Mouse (Mus musculus) MEL (cell line): ENCODE data around the gene Frmd4b. TPM values are rescaled to one million over a fixed set of nuclear protein-coding genes. Genes with fewer than 3 reads are reported as not detected.
A peak's percentile ranks its signal among the peaks of the same experiment; 100 is the strongest.

Source experiments
- DNase-seq: peaks from one replicate; pipeline ENCODE4 v3.0.0; 2011; ENCODE audit warnings: low read depth, low spot score
- H3K27ac ChIP-seq: 2 replicates; pipeline ENCODE4 v1.5.1; 2012; ENCODE audit warnings: low read depth, mild to moderate bottlenecking, control low read depth, low read length, moderate library complexity; ENCODE audit not compliant: control insufficient read depth
- H3K27me3 ChIP-seq, 2 experiments: fragments of 150-350 bp in 1 of 2; sonication (generic) in 1 of 2; 2 replicates each; pipeline ENCODE4 v1.6.1; 2012; ENCODE audit warnings: low read length in 2 of 2, mild to moderate bottlenecking in 2 of 2, improper control_type of control experiment in 1 of 2, moderate library complexity in 1 of 2; ENCODE audit not compliant: insufficient read depth in 2 of 2, control insufficient read depth in 1 of 2
- H3K36me3 ChIP-seq, 2 experiments: 2 replicates each; pipeline ENCODE4 v1.6.1; 2012 to 2014; ENCODE audit warnings: low read length in 2 of 2, improper control_type of control experiment in 1 of 2, inconsistent platforms in 1 of 2, mild to moderate bottlenecking in 1 of 2; ENCODE audit not compliant: insufficient read depth in 2 of 2, control insufficient read depth in 1 of 2
- H3K4me1 ChIP-seq, 2 experiments: fragments of 150-350 bp in 1 of 2; sonication (generic) in 1 of 2; 2 replicates each; pipeline ENCODE4 v1.6.1; 2012; ENCODE audit warnings: low read length in 2 of 2, improper control_type of control experiment in 1 of 2, mild to moderate bottlenecking in 1 of 2; ENCODE audit not compliant: insufficient read depth in 2 of 2, control insufficient read depth in 1 of 2
- H3K4me3 ChIP-seq, 2 experiments: fragments of 150-350 bp in 1 of 2; sonication (generic) in 1 of 2; 2 replicates each; pipeline ENCODE4 v1.5.1; 2012; ENCODE audit warnings: low read depth in 2 of 2, low read length in 2 of 2, mild to moderate bottlenecking in 2 of 2, moderate library complexity in 2 of 2, control low read depth in 1 of 2, improper control_type of control experiment in 1 of 2; ENCODE audit not compliant: control insufficient read depth in 1 of 2, insufficient read depth in 1 of 2
- H3K79me2 ChIP-seq: 2 replicates; pipeline ENCODE4 v1.6.1; 2012; ENCODE audit warnings: mild to moderate bottlenecking, low read length, moderate library complexity; ENCODE audit not compliant: control insufficient read depth, poor library complexity, insufficient read depth
- H3K9ac ChIP-seq: 2 replicates; pipeline ENCODE4 v1.6.1; 2012; ENCODE audit warnings: low read depth, mild to moderate bottlenecking, control low read depth, low read length, moderate library complexity; ENCODE audit not compliant: control insufficient read depth, poor library complexity, severe bottlenecking
- H3K9me3 ChIP-seq: fragments of 150-350 bp; sonication (generic); replicated peaks from 2 replicates; pipeline ENCODE4 v1.6.1; 2012; ENCODE audit warnings: mild to moderate bottlenecking, low read length, improper control_type of control experiment, moderate library complexity; ENCODE audit not compliant: insufficient read depth
- CHD1 ChIP-seq: IDR thresholded peaks from 2 replicates; pipeline ENCODE4 v1.6.1; 2012; ENCODE audit warnings: low read depth, mild to moderate bottlenecking, inconsistent platforms, low read length, improper control_type of control experiment
- CHD2 ChIP-seq: IDR thresholded peaks from 2 replicates; pipeline ENCODE4 v1.6.1; 2011; ENCODE audit warnings: low read length, improper control_type of control experiment
- CTCF ChIP-seq, 3 experiments: IDR thresholded peaks in 2 of 3; conservative IDR thresholded peaks in 1 of 3; 2 replicates each; pipeline ENCODE4 v1.5.1; 2011 to 2012; ENCODE audit warnings: low read length in 3 of 3, low read depth in 2 of 3, mild to moderate bottlenecking in 2 of 3, improper control_type of control experiment in 1 of 3, inconsistent platforms in 1 of 3, mixed read lengths in 1 of 3, moderate library complexity in 1 of 3; ENCODE audit not compliant: control insufficient read depth in 1 of 3, insufficient read depth in 1 of 3, poor library complexity in 1 of 3, severe bottlenecking in 1 of 3
- E2F4 ChIP-seq: IDR thresholded peaks from 2 replicates; pipeline ENCODE4 v1.6.1; 2011; ENCODE audit warnings: low read depth, low read length, improper control_type of control experiment, borderline replicate concordance
- ETS1 ChIP-seq: IDR thresholded peaks from 2 replicates; pipeline ENCODE4 v1.6.1; 2012; ENCODE audit warnings: low read depth, mild to moderate bottlenecking, inconsistent platforms, low read length, improper control_type of control experiment, moderate library complexity
- GATA1 ChIP-seq: IDR thresholded peaks from 2 replicates; pipeline ENCODE4 v1.6.1; 2011; ENCODE audit warnings: low read depth, low read length, improper control_type of control experiment
- KAT2A ChIP-seq: conservative IDR thresholded peaks from 2 replicates; pipeline ENCODE4 v1.6.1; 2012; ENCODE audit warnings: low read depth, low read length, improper control_type of control experiment, inconsistent platforms
- MAFK ChIP-seq: IDR thresholded peaks from 2 replicates; pipeline ENCODE4 v1.6.1; 2011; ENCODE audit warnings: low read depth, mild to moderate bottlenecking, low read length, improper control_type of control experiment, borderline replicate concordance
- MAZ ChIP-seq: IDR thresholded peaks from 2 replicates; pipeline ENCODE4 v1.6.1; 2012; ENCODE audit warnings: low read depth, mild to moderate bottlenecking, inconsistent platforms, low read length, improper control_type of control experiment
- MEF2A ChIP-seq: IDR thresholded peaks from 2 replicates; pipeline ENCODE4 v1.6.1; 2014; ENCODE audit warnings: low read depth, mild to moderate bottlenecking, inconsistent platforms, low read length, improper control_type of control experiment; ENCODE audit not compliant: poor library complexity, insufficient replicate concordance, severe bottlenecking; ENCODE audit errors: extremely low read depth
- MXI1 ChIP-seq: IDR thresholded peaks from 2 replicates; pipeline ENCODE4 v1.6.1; 2011; ENCODE audit warnings: mild to moderate bottlenecking, low read depth, low read length, improper control_type of control experiment
- MYC ChIP-seq: IDR thresholded peaks from 2 replicates; pipeline ENCODE4 v1.6.1; 2011; ENCODE audit warnings: low read depth, mild to moderate bottlenecking, low read length, improper control_type of control experiment, moderate library complexity
- NRF1 ChIP-seq: IDR thresholded peaks from 2 replicates; pipeline ENCODE4 v1.6.1; 2014; ENCODE audit warnings: low read depth, mild to moderate bottlenecking, inconsistent platforms, low read length, improper control_type of control experiment, moderate library complexity; ENCODE audit not compliant: poor library complexity, insufficient read depth, severe bottlenecking
- POLR2A ChIP-seq, 2 experiments: IDR thresholded peaks; 2 replicates each; pipeline ENCODE4 v1.6.1; 2011 to 2012; ENCODE audit warnings: low read length in 2 of 2, mild to moderate bottlenecking in 2 of 2, control low read depth in 1 of 2, improper control_type of control experiment in 1 of 2, low read depth in 1 of 2, moderate library complexity in 1 of 2; ENCODE audit not compliant: control insufficient read depth in 1 of 2, insufficient read depth in 1 of 2, poor library complexity in 1 of 2
- POLR2AphosphoS2 ChIP-seq: IDR thresholded peaks from 2 replicates; pipeline ENCODE4 v1.6.1; 2011; ENCODE audit warnings: low read length, improper control_type of control experiment
- RAD21 ChIP-seq: IDR thresholded peaks from 2 replicates; pipeline ENCODE4 v1.6.1; 2011; ENCODE audit warnings: mild to moderate bottlenecking, low read depth, low read length, improper control_type of control experiment
- RCOR1 ChIP-seq: IDR thresholded peaks from 2 replicates; pipeline ENCODE4 v1.6.1; 2012; ENCODE audit warnings: low read depth, mild to moderate bottlenecking, inconsistent platforms, low read length, improper control_type of control experiment
- SMC3 ChIP-seq: IDR thresholded peaks from 2 replicates; pipeline ENCODE4 v1.6.1; 2011; ENCODE audit warnings: low read depth, low read length, improper control_type of control experiment
- UBTF ChIP-seq: IDR thresholded peaks from 2 replicates; pipeline ENCODE4 v1.6.1; 2012; ENCODE audit warnings: low read depth, mild to moderate bottlenecking, inconsistent platforms, low read length, improper control_type of control experiment, moderate library complexity, borderline replicate concordance; ENCODE audit not compliant: insufficient read depth
- USF2 ChIP-seq, 2 experiments: IDR thresholded peaks; 2 replicates each; pipeline ENCODE4 v1.6.1; 2011 to 2012; ENCODE audit warnings: improper control_type of control experiment in 2 of 2, low read length in 2 of 2, borderline replicate concordance in 1 of 2, inconsistent platforms in 1 of 2, low read depth in 1 of 2, mild to moderate bottlenecking in 1 of 2; ENCODE audit not compliant: insufficient read depth in 1 of 2
- ZC3H11A ChIP-seq: IDR thresholded peaks from 2 replicates; pipeline ENCODE4 v1.6.1; 2012; ENCODE audit warnings: low read depth, mild to moderate bottlenecking, inconsistent platforms, low read length, improper control_type of control experiment
- ZKSCAN1 ChIP-seq: IDR thresholded peaks from 2 replicates; pipeline ENCODE4 v1.6.1; 2012; ENCODE audit warnings: low read depth, mild to moderate bottlenecking, inconsistent platforms, low read length, improper control_type of control experiment, moderate library complexity
- ZMIZ1 ChIP-seq: IDR thresholded peaks from 2 replicates; pipeline ENCODE4 v1.6.1; 2012; ENCODE audit warnings: low read depth, mild to moderate bottlenecking, inconsistent platforms, low read length, improper control_type of control experiment, moderate library complexity
- ZNF384 ChIP-seq: IDR thresholded peaks from 2 replicates; pipeline ENCODE4 v1.6.1; 2012; ENCODE audit warnings: low read depth, mild to moderate bottlenecking, inconsistent platforms, low read length, improper control_type of control experiment
- polyA plus RNA-seq, 2 experiments: library from polyadenylated mRNA; stranded (reverse) in 1 of 2; unstranded in 1 of 2; fragments of >175 nt in 1 of 2; fragments of >200 nt in 1 of 2; gene quantifications; 2 replicates each; pipeline versions ENCODE4 v1.2.1 to v1.2.4; 2012; ENCODE audit warnings: low replicate concordance in 2 of 2, low read depth in 1 of 2; ENCODE audit not compliant: insufficient read length in 2 of 2, insufficient read depth in 1 of 2, missing spikeins in 1 of 2
- total RNA-seq: library from RNA; depleted of rRNA; stranded (reverse); fragments of 300-350 nt; gene quantifications from 2 replicates; pipeline ENCODE4 v1.2.3, GENCODE M21; 2012

Gene Frmd4b
- total and polyA plus RNA-seq, 3 experiments: 0.18 TPM; not detected in 2

- Histone ChIP-seq H3K27ac (no peak overlapping the region), H3K36me3 (no peaks in the 10 kb centered on the region; a peak in 1 of 4 replicates), H3K9me3 (no peaks in the 10 kb centered on the region), H3K79me2 (no peaks in the 10 kb centered on the region), H3K4me3 (no peak overlapping the region), H3K4me1 (no peaks in the 10 kb centered on the region; a peak in 1 of 4 replicates), H3K27me3 (0 out of 4 replicates have a peak, but pooled peaks cover 0 to 1% of the 10 kb centered on the region in 2 experiments), H3K9ac (no peak overlapping the region)
- DNase-seq: peak; percentile 20
- 0 out of 2 replicates have a peak, but pooled peaks have one; percentile 13 for TF ChIP-seq SMC3
- no peak for TF ChIP-seq KAT2A
- no peak for TF ChIP-seq MXI1
- peak; percentile 28 to 65 (median 56) for TF ChIP-seq CTCF (IDR thresholded peaks at IDR 0.05 in 2 of 3, conservative IDR thresholded peaks at IDR 0.05 in 1 of 3; ENCODE audit: control insufficient read depth in 1 of 3, insufficient read depth in 1 of 3, low read depth in 2 of 3, low read length in 3 of 3, poor library complexity in 1 of 3, severe bottlenecking in 1 of 3)
Observed at GRCm38 (mm10) chr6:97520566-97520965, 96.8 kb downstream of the Frmd4b start.

- TF ChIP-seq RCOR1 (no peak), UBTF (no peak), POLR2AphosphoS2 (no peak), RAD21 (no peak), GATA1 (no peak)
- no peaks in the 10 kb centered on the region for H3K79me2 ChIP-seq
- no peaks in the 10 kb centered on the region; a peak in 1 of 4 replicates for H3K4me1 ChIP-seq
- H3K27me3 ChIP-seq: 0 out of 4 replicates have a peak, but pooled peaks cover 0 to 1% of the 10 kb centered on the region in 2 experiments
- no peaks in the 10 kb centered on the region for H3K9me3 ChIP-seq
- H3K36me3 ChIP-seq: no peaks in the 10 kb centered on the region; a peak in 1 of 4 replicates
- H3K4me3 ChIP-seq: no peak overlapping the region
- H3K27ac ChIP-seq: no peak overlapping the region
- DNase-seq: no peak
- H3K9ac ChIP-seq: no peak overlapping the region
Observed at GRCm38 (mm10) chr6:97519553-97519952, 97.8 kb downstream of the Frmd4b start.

GRCm38 (mm10) chr6:97518467-97518866 lies 98.9 kb downstream of the Frmd4b start:
- no peak for DNase-seq
- no peak overlapping the region for H3K27ac ChIP-seq
- H3K9me3 ChIP-seq: no peaks in the 10 kb centered on the region
- no peaks in the 10 kb centered on the region for H3K79me2 ChIP-seq
- H3K36me3 ChIP-seq: no peaks in the 10 kb centered on the region; a peak in 1 of 4 replicates
- no peak overlapping the region for H3K4me3 ChIP-seq
- 0 out of 4 replicates have a peak, but pooled peaks cover 0 to 1% of the 10 kb centered on the region in 2 experiments for H3K27me3 ChIP-seq
- no peak overlapping the region for H3K9ac ChIP-seq
- no peaks in the 10 kb centered on the region; a peak in 1 of 4 replicates for H3K4me1 ChIP-seq
- no peak for TF ChIP-seq ZC3H11A
- TF ChIP-seq MXI1: no peak
- no peak for TF ChIP-seq POLR2A (IDR thresholded peaks at IDR 0.05; ENCODE audit: control insufficient read depth in 1 of 2, insufficient read depth in 1 of 2, low read depth in 1 of 2, low read length in 2 of 2, poor library complexity in 1 of 2)
- TF ChIP-seq RAD21: no peak
- TF ChIP-seq MYC: no peak
- TF ChIP-seq CHD2: no peak
- TF ChIP-seq NRF1: no peak
- no peak for TF ChIP-seq ZKSCAN1
- TF ChIP-seq ZNF384: no peak
- no peak for TF ChIP-seq MEF2A
- no peak for TF ChIP-seq MAZ
- no peak for TF ChIP-seq POLR2AphosphoS2
- no peak for TF ChIP-seq UBTF
- no peak for TF ChIP-seq MAFK
- TF ChIP-seq KAT2A: no peak
- TF ChIP-seq USF2 (IDR thresholded peaks at IDR 0.05; ENCODE audit: borderline replicate concordance in 1 of 2, insufficient read depth in 1 of 2, low read depth in 1 of 2, low read length in 2 of 2): no peak
- no peak for TF ChIP-seq CHD1
- TF ChIP-seq ZMIZ1: no peak
- no peak for TF ChIP-seq E2F4
- TF ChIP-seq ETS1: no peak
- TF ChIP-seq, all 39 proteins: peak for 0
